Comparison of ENCODE assay signal across 19 mouse cellular contexts in genomic region chr11:103647921-103648620, GRCm38 (mm10). TPM values are rescaled to one million over a fixed set of nuclear protein-coding genes. Genes with fewer than 3 reads are reported as not detected.
DNase-seq lines count a peak whose midpoint lies in the region; ATAC-seq and TF ChIP-seq lines count a peak whose summit lies in the region.
"Had no signal": no experiment of that assay in that cellular context is flagged by ENCODE, and none has a peak within 500 bp of the region (broad histone marks: within the 10 kb centered on the region; RNA-seq: fewer than 3 reads in every experiment).

No protein-coding gene starts in this region.

- WGBS in hindbrain, embryonic 11.5 days, result 7% methylated on average over 11 of the region's 11 CpGs
- 13% methylated on average over 11 of the region's 11 CpGs for WGBS in hindbrain, embryonic 16.5 days
- 11% methylated on average over 11 of the region's 11 CpGs for WGBS in stomach, postnatal 0 days

- no peak for TF ChIP-seq CTCF in stomach, postnatal 0 days (IDR thresholded peaks at IDR 0.05; ENCODE audit: low read depth)

- H3K4me2 ChIP-seq in hindbrain, embryonic 11.5 days (replicated peaks; ENCODE audit: low read depth, low read length), result no peak overlapping the region
- H3K4me2 ChIP-seq in hindbrain, embryonic 16.5 days (ENCODE audit: low read length), result no peak overlapping the region
- no peak overlapping the region for H3K4me2 ChIP-seq in stomach, postnatal 0 days (replicated peaks; ENCODE audit: low read depth)
- H3K4me2 ChIP-seq: intestine, embryonic 15.5 days had no signal

- no peak for ATAC-seq in hindbrain, embryonic 11.5 days (ENCODE audit: low FRiP score)
- ATAC-seq in hindbrain, embryonic 16.5 days, result no peak
- no peak for ATAC-seq in stomach, postnatal 0 days (ENCODE audit: low FRiP score, low TSS enrichment)
- ATAC-seq: activated CD4-positive, CD25-positive, alpha-beta regulatory T cell, adult 4 months; intestine, embryonic 15.5 days had no signal

- H3K27ac ChIP-seq in hindbrain, embryonic 11.5 days (ENCODE audit: low read depth, low read length), result no peak overlapping the region
- no peak overlapping the region for H3K27ac ChIP-seq in hindbrain, embryonic 16.5 days (ENCODE audit: low read depth, low read length)
- H3K27ac ChIP-seq in stomach, postnatal 0 days (replicated peaks), result no peak overlapping the region
- H3K27ac ChIP-seq: heart, adult 2 months; intestine, embryonic 15.5 days; midbrain, embryonic 10.5 days had no signal

- H3K27me3 ChIP-seq in hindbrain, embryonic 11.5 days (ENCODE audit: control insufficient read depth, insufficient read depth, low read length), result peaks cover 50% of the 10 kb centered on the region
- H3K27me3 ChIP-seq in hindbrain, embryonic 16.5 days (replicated peaks; ENCODE audit: control insufficient read depth, insufficient read depth, low read length), result peaks cover 56% of the 10 kb centered on the region
- H3K27me3 ChIP-seq in stomach, postnatal 0 days (ENCODE audit: control insufficient read depth, insufficient read depth, low read length), result peaks cover 14% of the 10 kb centered on the region; the same call in 1 of the 2 replicates

- no peak for TF ChIP-seq EP300 in stomach, postnatal 0 days (optimal IDR thresholded peaks at IDR 0.05)

- peaks cover 4% of the 10 kb centered on the region for H3K4me1 ChIP-seq in hindbrain, embryonic 11.5 days (replicated peaks; ENCODE audit: control insufficient read depth, insufficient read depth, low read length)
- H3K4me1 ChIP-seq in hindbrain, embryonic 16.5 days (ENCODE audit: control insufficient read depth, insufficient read depth, low read depth, low read length), result peaks cover 12% of the 10 kb centered on the region
- no peaks in the 10 kb centered on the region for H3K4me1 ChIP-seq in stomach, postnatal 0 days (replicated peaks; ENCODE audit: control insufficient read depth, insufficient read depth)

- H3K36me3 ChIP-seq in hindbrain, embryonic 11.5 days (ENCODE audit: control insufficient read depth, insufficient read depth, low read length), result no peaks in the 10 kb centered on the region
- no peaks in the 10 kb centered on the region for H3K36me3 ChIP-seq in hindbrain, embryonic 16.5 days (ENCODE audit: control insufficient read depth, insufficient read depth, low read length)
- no peaks in the 10 kb centered on the region for H3K36me3 ChIP-seq in stomach, postnatal 0 days (ENCODE audit: control insufficient read depth, insufficient read depth, low read length)
- H3K36me3 ChIP-seq: G1E; intestine, embryonic 15.5 days; midbrain, embryonic 10.5 days had no signal

- H3K4me3 ChIP-seq in hindbrain, embryonic 11.5 days (ENCODE audit: low read depth, low read length), result no peak overlapping the region
- H3K4me3 ChIP-seq in hindbrain, embryonic 16.5 days (ENCODE audit: low read length), result no peak overlapping the region
- no peak overlapping the region for H3K4me3 ChIP-seq in stomach, postnatal 0 days (ENCODE audit: low read depth, low read length)
- H3K4me3 ChIP-seq: heart, adult 2 months; intestine, embryonic 15.5 days; midbrain, embryonic 10.5 days; myocyte had no signal

- no peaks in the 10 kb centered on the region for H3K9me3 ChIP-seq in hindbrain, embryonic 11.5 days (ENCODE audit: control insufficient read depth, low read length)
- no peaks in the 10 kb centered on the region for H3K9me3 ChIP-seq in hindbrain, embryonic 16.5 days (ENCODE audit: control insufficient read depth, low read length)
- no peaks in the 10 kb centered on the region for H3K9me3 ChIP-seq in stomach, postnatal 0 days (ENCODE audit: control insufficient read depth, low read length)
- H3K9me3 ChIP-seq: G1E; intestine, embryonic 15.5 days had no signal

- no peak overlapping the region for H3K9ac ChIP-seq in hindbrain, embryonic 11.5 days (ENCODE audit: low read depth, low read length)
- no peak overlapping the region for H3K9ac ChIP-seq in hindbrain, embryonic 16.5 days (ENCODE audit: low read depth, low read length)
- H3K9ac ChIP-seq in stomach, postnatal 0 days (ENCODE audit: low read length), result no peak overlapping the region
- H3K9ac ChIP-seq: intestine, embryonic 15.5 days had no signal

- DNase-seq in hindbrain, embryonic 11.5 days (ENCODE audit: low spot score), result peak; percentile 19
- DNase-seq in right cerebral cortex, postnatal 14 days, result peak; percentile 23
- no peak for DNase-seq in right cerebral cortex, postnatal 4 days
- DNase-seq in forelimb bud, embryonic 11.5 days (ENCODE audit: low read depth, low spot score), result peak; percentile 29
- peak; percentile 70 for DNase-seq in testis, postnatal 10 days (ENCODE audit: low spot score)
- no peak for DNase-seq in layer of hippocampus, postnatal 14 days (ENCODE audit: low spot score in 2 of 2)
- DNase-seq in stomach, postnatal 0 days (ENCODE audit: low spot score), result no peak
- DNase-seq: cerebellum, adult 11 months; heart, postnatal 36 days had no signal

RNA-seq across cellular contexts. Expression of gene Rprml, which starts 1.3 kb away (rescaled TPM):
- not detected in 2 replicates for polyA plus RNA-seq in hindbrain, embryonic 11.5 days (2014; fragmentation: Nextera tagmentation; extraction: Ambion mirVana)
- polyA plus RNA-seq in hindbrain, embryonic 16.5 days (2015; fragmentation: Nextera tagmentation; extraction: Ambion mirVana), result 2.6 and 3.5 TPM in 2 replicates
- 100 to 1,000 TPM; 113 to 118 TPM for total RNA-seq in layer of hippocampus, postnatal 14 days (2021)
- polyA plus RNA-seq in stomach, postnatal 0 days (2015; fragmentation: Nextera tagmentation; extraction: Ambion mirVana), result 0.16 and 0.25 TPM in 2 replicates
- total RNA-seq: G1E; heart, adult 2 months; heart, postnatal 36 days had no signal
- polyA plus RNA-seq: activated CD4-positive, CD25-positive, alpha-beta regulatory T cell, adult 4 months; C2C12; G1E; heart, adult 2 months; liver, embryonic 16.5 days; midbrain, embryonic 10.5 days had no signal

RNA-seq across cellular contexts. Expression of gene Lyzl6, which starts 9.4 kb away (rescaled TPM):
- polyA plus RNA-seq in hindbrain, embryonic 11.5 days (2014; fragmentation: Nextera tagmentation; extraction: Ambion mirVana), result not detected in 2 replicates
- not detected in 2 replicates for polyA plus RNA-seq in hindbrain, embryonic 16.5 days (2015; fragmentation: Nextera tagmentation; extraction: Ambion mirVana)
- not detected for total RNA-seq in layer of hippocampus, postnatal 14 days (2021)
- not detected in 2 replicates for polyA plus RNA-seq in stomach, postnatal 0 days (2015; fragmentation: Nextera tagmentation; extraction: Ambion mirVana)
- total RNA-seq: G1E; heart, adult 2 months; heart, postnatal 36 days; left cerebral cortex, postnatal 25 days had no signal
- polyA plus RNA-seq: activated CD4-positive, CD25-positive, alpha-beta regulatory T cell, adult 4 months; C2C12; G1E; heart, adult 2 months; intestine, embryonic 15.5 days; liver, embryonic 16.5 days; midbrain, embryonic 10.5 days; myocyte had no signal

RNA-seq across cellular contexts. Expression of gene Gm884, which starts 27.1 kb away (rescaled TPM):
- polyA plus RNA-seq in hindbrain, embryonic 11.5 days (2014; fragmentation: Nextera tagmentation; extraction: Ambion mirVana), result not detected in 2 replicates
- not detected in 2 replicates for polyA plus RNA-seq in hindbrain, embryonic 16.5 days (2015; fragmentation: Nextera tagmentation; extraction: Ambion mirVana)
- total RNA-seq in layer of hippocampus, postnatal 14 days (2021), result not detected
- not detected in 2 replicates for polyA plus RNA-seq in stomach, postnatal 0 days (2015; fragmentation: Nextera tagmentation; extraction: Ambion mirVana)
- total RNA-seq: heart, adult 2 months; heart, postnatal 36 days; left cerebral cortex, postnatal 25 days had no signal
- polyA plus RNA-seq: activated CD4-positive, CD25-positive, alpha-beta regulatory T cell, adult 4 months; C2C12; G1E; heart, adult 2 months; intestine, embryonic 15.5 days; liver, embryonic 16.5 days; midbrain, embryonic 10.5 days; myocyte had no signal

RNA-seq across cellular contexts. Expression of gene Gosr2, which starts 49.6 kb away (rescaled TPM):
- polyA plus RNA-seq in hindbrain, embryonic 11.5 days (2014; fragmentation: Nextera tagmentation; extraction: Ambion mirVana), result 75.2 and 91.3 TPM in 2 replicates
- polyA plus RNA-seq in hindbrain, embryonic 16.5 days (2015; fragmentation: Nextera tagmentation; extraction: Ambion mirVana), result 95.6 and 97.5 TPM in 2 replicates
- 10 to 100 TPM; 75.7 to 78.5 TPM for total RNA-seq in layer of hippocampus, postnatal 14 days (2021)
- 58.7 and 60.4 TPM in 2 replicates for polyA plus RNA-seq in stomach, postnatal 0 days (2015; fragmentation: Nextera tagmentation; extraction: Ambion mirVana)

Comparison
In these comparisons a context has a peak if more than half of its experiments do, and no peak if none do; other contexts are left out.
1. DNase-seq: peak in hindbrain, embryonic 11.5 days (single experiment), right cerebral cortex, postnatal 14 days (single experiment), forelimb bud, embryonic 11.5 days (single experiment) and testis, postnatal 10 days (single experiment); none in right cerebral cortex, postnatal 4 days (single experiment), layer of hippocampus, postnatal 14 days (0 of 2) and stomach, postnatal 0 days (single experiment).